Mouse (Mus musculus) heart, postnatal 0 days (tissue): ENCODE data around the gene Cemip2. TPM values are rescaled to one million over a fixed set of nuclear protein-coding genes. Genes with fewer than 3 reads are reported as not detected.

Experiments used
- ATAC-seq: fragments of 200-750 bp; cut with Nextera tagmentation; 2 replicates; pipeline ENCODE4 v1.8.0; 2017; ENCODE audit warnings: low read depth, moderate number of reproducible peaks, moderate library complexity; ENCODE audit not compliant: insufficient read depth
- DNase-seq: peaks from one replicate; pipeline ENCODE4 v3.0.0-alpha.2; 2016; ENCODE audit warnings: low spot score
- H3K27ac ChIP-seq: fragments of 300-500 bp; sonication (generic); 2 replicates; pipeline ENCODE4 v1.5.1; 2014; ENCODE audit warnings: low read depth, mild to moderate bottlenecking
- H3K27me3 ChIP-seq: fragments of 300-500 bp; sonication (generic); 2 replicates; pipeline ENCODE4 v1.6.1; 2014; ENCODE audit warnings: low read length, mixed read lengths; ENCODE audit not compliant: control insufficient read depth, insufficient read depth
- H3K36me3 ChIP-seq: fragments of 300-500 bp; sonication (generic); replicated peaks from 2 replicates; pipeline ENCODE4 v1.6.1; 2014; ENCODE audit warnings: low read length, mixed read lengths; ENCODE audit not compliant: control insufficient read depth, insufficient read depth
- H3K4me1 ChIP-seq: fragments of 300-500 bp; sonication (generic); 2 replicates; pipeline ENCODE4 v1.6.1; 2014; ENCODE audit warnings: antibody characterized with exemption; ENCODE audit not compliant: control insufficient read depth, insufficient read depth
- H3K4me2 ChIP-seq: fragments of 300-500 bp; sonication (generic); 2 replicates; pipeline ENCODE4 v1.6.1; 2014; ENCODE audit warnings: low read depth, mild to moderate bottlenecking, low read length, moderate library complexity
- H3K4me3 ChIP-seq: fragments of 300-500 bp; sonication (generic); 2 replicates; pipeline ENCODE4 v1.5.1; 2014; ENCODE audit warnings: low read depth, low read length
- H3K9ac ChIP-seq: fragments of 300-500 bp; sonication (generic); replicated peaks from 2 replicates; pipeline ENCODE4 v1.6.1; 2014; ENCODE audit warnings: low read depth, low read length, mixed read lengths
- H3K9me3 ChIP-seq: fragments of 300-500 bp; sonication (generic); replicated peaks from 2 replicates; pipeline ENCODE4 v1.6.1; 2016; ENCODE audit warnings: low read length; ENCODE audit not compliant: control insufficient read depth
- CTCF ChIP-seq: IDR thresholded peaks from 2 replicates; pipeline ENCODE4 v1.5.1; 2016; ENCODE audit warnings: antibody characterized with exemption, control low read depth, low read depth
- EP300 ChIP-seq: IDR thresholded peaks from 2 replicates; pipeline ENCODE4 v1.6.1; 2016; ENCODE audit warnings: antibody characterized with exemption, low read depth
- WGBS: fragments of 180-500 bp; shearing (Covaris S2); extraction: QIAGEN DNeasy Blood & Tissue Kit; methylation state at CpG from one replicate; pipeline ENCODE4 v1.1.7; 2014; 5-methylcytosine and 5-hydroxymethylcytosine counted together
- polyA plus RNA-seq: library from polyadenylated mRNA; unstranded; fragments of >200 nt; fragmentation: Nextera tagmentation; extraction: Ambion mirVana; gene quantifications from 2 replicates; pipeline ENCODE4 v1.2.1, GENCODE M21; 2015
- total RNA-seq: library from RNA; depleted of rRNA; stranded (reverse); fragments of >200 nt; gene quantifications from 2 replicates; pipeline ENCODE4 v1.2.3, GENCODE M21; 2014; ENCODE audit warnings: low replicate concordance

Gene Cemip2
- total and polyA plus RNA-seq, 2 experiments from 2014 or later, result 20.2 to 58.8 TPM

GRCm38 (mm10) chr19:21868471-21868870, 90.3 kb downstream of the Cemip2 start:
- no peaks in the 10 kb centered on the region for H3K36me3 ChIP-seq
- H3K27me3 ChIP-seq, result no peaks in the 10 kb centered on the region
- H3K9ac ChIP-seq, result no peak overlapping the region
- no peaks in the 10 kb centered on the region for H3K4me1 ChIP-seq
- TF ChIP-seq EP300, result no peak
- TF ChIP-seq CTCF, result no peak
- WGBS, result 75% methylated on average over 2 of the region's 2 CpGs
- no peaks in the 10 kb centered on the region for H3K9me3 ChIP-seq
- DNase-seq (no peak), ATAC-seq (no peak)
- H3K4me2 ChIP-seq, result no peak overlapping the region
- H3K4me3 ChIP-seq, result no peak overlapping the region
- no peak overlapping the region for H3K27ac ChIP-seq

GRCm38 (mm10) chr19:21882110-21882940, 104.2 kb downstream of the Cemip2 start:
- Histone ChIP-seq H3K9ac (no peak overlapping the region), H3K4me2 (peak overlapping the region; percentile 45), H3K27ac (peak overlapping the region; percentile 92), H3K27me3 (no peaks in the 10 kb centered on the region), H3K36me3 (no peaks in the 10 kb centered on the region), H3K4me1 (peaks cover 20% of the 10 kb centered on the region), H3K4me3 (peak overlapping the region; percentile 15; the same call in 1 of the 2 replicates), H3K9me3 (no peaks in the 10 kb centered on the region)
- TF ChIP-seq CTCF (no peak), EP300 (peak; percentile 89)
- ATAC-seq, result peak; percentile 77
- WGBS, result 6% methylated on average over 8 of the region's 8 CpGs
- peak; percentile 83 for DNase-seq

GRCm38 (mm10) chr19:21883053-21883452, 104.9 kb downstream of the Cemip2 start:
- no peaks in the 10 kb centered on the region for H3K27me3 ChIP-seq
- DNase-seq, result peak; percentile 36
- no peak for ATAC-seq
- TF ChIP-seq CTCF (no peak), EP300 (no peak)
- H3K4me1 ChIP-seq, result peaks cover 20% of the 10 kb centered on the region
- H3K9me3 ChIP-seq, result no peaks in the 10 kb centered on the region
- WGBS, result 42% methylated on average over 3 of the region's 3 CpGs
- no peak overlapping the region for H3K9ac ChIP-seq
- H3K4me3 ChIP-seq, result no peak overlapping the region
- peak overlapping the region; percentile 92 for H3K27ac ChIP-seq
- H3K36me3 ChIP-seq, result no peaks in the 10 kb centered on the region
- peak overlapping the region; percentile 45; the same call in 1 of the 2 replicates for H3K4me2 ChIP-seq

- TF ChIP-seq EP300, result no peak
- TF ChIP-seq CTCF, result no peak
- peak overlapping the region; percentile 30 for H3K27ac ChIP-seq
- H3K9ac ChIP-seq, result no peak overlapping the region
- H3K4me2 ChIP-seq, result no peak overlapping the region
- WGBS, result 82% methylated on average over 2 of the region's 2 CpGs
- DNase-seq, result no peak
- peaks cover 20% of the 10 kb centered on the region for H3K4me1 ChIP-seq
- H3K36me3 ChIP-seq, result no peaks in the 10 kb centered on the region
- ATAC-seq, result no peak
- H3K9me3 ChIP-seq, result no peaks in the 10 kb centered on the region
- H3K27me3 ChIP-seq, result no peaks in the 10 kb centered on the region
- no peak overlapping the region for H3K4me3 ChIP-seq
These were observed 105.8 kb downstream of the Cemip2 start for GRCm38 (mm10) chr19:21883922-21884321.

- TF ChIP-seq CTCF (no peak), EP300 (no peak)
- no peaks in the 10 kb centered on the region for H3K9me3 ChIP-seq
- no peak for ATAC-seq
- H3K4me3 ChIP-seq, result no peak overlapping the region
- no peaks in the 10 kb centered on the region for H3K36me3 ChIP-seq
- no peaks in the 10 kb centered on the region for H3K27me3 ChIP-seq
- no peak overlapping the region for H3K9ac ChIP-seq
- no peak for DNase-seq
- 48% methylated on average over 4 of the region's 4 CpGs for WGBS
- H3K4me2 ChIP-seq, result no peak overlapping the region
- peak overlapping the region; percentile 30; the same call in 1 of the 2 replicates for H3K27ac ChIP-seq
- H3K4me1 ChIP-seq, result peaks cover 20% of the 10 kb centered on the region
These were observed 106.2 kb downstream of the Cemip2 start for GRCm38 (mm10) chr19:21884385-21884784.
